Mouse (Mus musculus) MEL (cell line): ENCODE measurements around the gene Lnpk. TPM values are rescaled to one million over a fixed set of nuclear protein-coding genes. Genes with fewer than 3 reads are reported as not detected.

ENCODE experiments used
- DNase-seq: peaks from one replicate; pipeline ENCODE4 v3.0.0; 2011; ENCODE audit warnings: low read depth, low spot score
- H3K27ac ChIP-seq: 2 replicates; pipeline ENCODE4 v1.5.1; 2012; ENCODE audit warnings: low read depth, mild to moderate bottlenecking, control low read depth, low read length, moderate library complexity; ENCODE audit not compliant: control insufficient read depth
- H3K27me3 ChIP-seq, 2 experiments: fragments of 150-350 bp in 1 of 2; sonication (generic) in 1 of 2; 2 replicates each; pipeline ENCODE4 v1.6.1; 2012; ENCODE audit warnings: low read length in 2 of 2, mild to moderate bottlenecking in 2 of 2, improper control_type of control experiment in 1 of 2, moderate library complexity in 1 of 2; ENCODE audit not compliant: insufficient read depth in 2 of 2, control insufficient read depth in 1 of 2
- H3K36me3 ChIP-seq, 2 experiments: 2 replicates each; pipeline ENCODE4 v1.6.1; 2012 to 2014; ENCODE audit warnings: low read length in 2 of 2, improper control_type of control experiment in 1 of 2, inconsistent platforms in 1 of 2, mild to moderate bottlenecking in 1 of 2; ENCODE audit not compliant: insufficient read depth in 2 of 2, control insufficient read depth in 1 of 2
- H3K4me1 ChIP-seq, 2 experiments: fragments of 150-350 bp in 1 of 2; sonication (generic) in 1 of 2; 2 replicates each; pipeline ENCODE4 v1.6.1; 2012; ENCODE audit warnings: low read length in 2 of 2, improper control_type of control experiment in 1 of 2, mild to moderate bottlenecking in 1 of 2; ENCODE audit not compliant: insufficient read depth in 2 of 2, control insufficient read depth in 1 of 2
- H3K4me3 ChIP-seq, 2 experiments: fragments of 150-350 bp in 1 of 2; sonication (generic) in 1 of 2; 2 replicates each; pipeline ENCODE4 v1.5.1; 2012; ENCODE audit warnings: low read depth in 2 of 2, low read length in 2 of 2, mild to moderate bottlenecking in 2 of 2, moderate library complexity in 2 of 2, control low read depth in 1 of 2, improper control_type of control experiment in 1 of 2; ENCODE audit not compliant: control insufficient read depth in 1 of 2, insufficient read depth in 1 of 2
- H3K79me2 ChIP-seq: 2 replicates; pipeline ENCODE4 v1.6.1; 2012; ENCODE audit warnings: mild to moderate bottlenecking, low read length, moderate library complexity; ENCODE audit not compliant: control insufficient read depth, poor library complexity, insufficient read depth
- H3K9ac ChIP-seq: 2 replicates; pipeline ENCODE4 v1.6.1; 2012; ENCODE audit warnings: low read depth, mild to moderate bottlenecking, control low read depth, low read length, moderate library complexity; ENCODE audit not compliant: control insufficient read depth, poor library complexity, severe bottlenecking
- H3K9me3 ChIP-seq: fragments of 150-350 bp; sonication (generic); replicated peaks from 2 replicates; pipeline ENCODE4 v1.6.1; 2012; ENCODE audit warnings: mild to moderate bottlenecking, low read length, improper control_type of control experiment, moderate library complexity; ENCODE audit not compliant: insufficient read depth
- BHLHE40 ChIP-seq: IDR thresholded peaks from 2 replicates; pipeline ENCODE4 v1.6.1; 2012; ENCODE audit warnings: low read depth, mild to moderate bottlenecking, inconsistent platforms, low read length, improper control_type of control experiment, borderline replicate concordance
- CHD1 ChIP-seq: IDR thresholded peaks from 2 replicates; pipeline ENCODE4 v1.6.1; 2012; ENCODE audit warnings: low read depth, mild to moderate bottlenecking, inconsistent platforms, low read length, improper control_type of control experiment
- CHD2 ChIP-seq: IDR thresholded peaks from 2 replicates; pipeline ENCODE4 v1.6.1; 2011; ENCODE audit warnings: low read length, improper control_type of control experiment
- ELF1 ChIP-seq: IDR thresholded peaks from 2 replicates; pipeline ENCODE4 v1.6.1; 2014; ENCODE audit warnings: low read depth, mild to moderate bottlenecking, inconsistent platforms, low read length, improper control_type of control experiment, moderate library complexity
- ETS1 ChIP-seq: IDR thresholded peaks from 2 replicates; pipeline ENCODE4 v1.6.1; 2012; ENCODE audit warnings: low read depth, mild to moderate bottlenecking, inconsistent platforms, low read length, improper control_type of control experiment, moderate library complexity
- MAFK ChIP-seq: IDR thresholded peaks from 2 replicates; pipeline ENCODE4 v1.6.1; 2011; ENCODE audit warnings: low read depth, mild to moderate bottlenecking, low read length, improper control_type of control experiment, borderline replicate concordance
- MAX ChIP-seq: IDR thresholded peaks from 2 replicates; pipeline ENCODE4 v1.6.1; 2011; ENCODE audit warnings: low read length, improper control_type of control experiment
- MAZ ChIP-seq: IDR thresholded peaks from 2 replicates; pipeline ENCODE4 v1.6.1; 2012; ENCODE audit warnings: low read depth, mild to moderate bottlenecking, inconsistent platforms, low read length, improper control_type of control experiment
- MXI1 ChIP-seq: IDR thresholded peaks from 2 replicates; pipeline ENCODE4 v1.6.1; 2011; ENCODE audit warnings: mild to moderate bottlenecking, low read depth, low read length, improper control_type of control experiment
- MYB ChIP-seq: IDR thresholded peaks from 2 replicates; pipeline ENCODE4 v1.6.1; 2011; ENCODE audit warnings: mild to moderate bottlenecking, low read depth, low read length, improper control_type of control experiment
- MYC ChIP-seq: IDR thresholded peaks from 2 replicates; pipeline ENCODE4 v1.6.1; 2011; ENCODE audit warnings: low read depth, mild to moderate bottlenecking, low read length, improper control_type of control experiment, moderate library complexity
- NRF1 ChIP-seq: IDR thresholded peaks from 2 replicates; pipeline ENCODE4 v1.6.1; 2014; ENCODE audit warnings: low read depth, mild to moderate bottlenecking, inconsistent platforms, low read length, improper control_type of control experiment, moderate library complexity; ENCODE audit not compliant: poor library complexity, insufficient read depth, severe bottlenecking
- RAD21 ChIP-seq: IDR thresholded peaks from 2 replicates; pipeline ENCODE4 v1.6.1; 2011; ENCODE audit warnings: mild to moderate bottlenecking, low read depth, low read length, improper control_type of control experiment
- RCOR1 ChIP-seq: IDR thresholded peaks from 2 replicates; pipeline ENCODE4 v1.6.1; 2012; ENCODE audit warnings: low read depth, mild to moderate bottlenecking, inconsistent platforms, low read length, improper control_type of control experiment
- SMC3 ChIP-seq: IDR thresholded peaks from 2 replicates; pipeline ENCODE4 v1.6.1; 2011; ENCODE audit warnings: low read depth, low read length, improper control_type of control experiment
- TCF12 ChIP-seq: IDR thresholded peaks from 2 replicates; pipeline ENCODE4 v1.6.1; 2014; ENCODE audit warnings: low read depth, mild to moderate bottlenecking, inconsistent platforms, low read length, improper control_type of control experiment, moderate library complexity
- UBTF ChIP-seq: IDR thresholded peaks from 2 replicates; pipeline ENCODE4 v1.6.1; 2012; ENCODE audit warnings: low read depth, mild to moderate bottlenecking, inconsistent platforms, low read length, improper control_type of control experiment, moderate library complexity, borderline replicate concordance; ENCODE audit not compliant: insufficient read depth
- USF1 ChIP-seq: IDR thresholded peaks from 2 replicates; pipeline ENCODE4 v1.6.1; 2014; ENCODE audit warnings: low read depth, mild to moderate bottlenecking, inconsistent platforms, low read length, improper control_type of control experiment, moderate library complexity
- ZNF384 ChIP-seq: IDR thresholded peaks from 2 replicates; pipeline ENCODE4 v1.6.1; 2012; ENCODE audit warnings: low read depth, mild to moderate bottlenecking, inconsistent platforms, low read length, improper control_type of control experiment
- polyA plus RNA-seq, 2 experiments: library from polyadenylated mRNA; stranded (reverse) in 1 of 2; unstranded in 1 of 2; fragments of >175 nt in 1 of 2; fragments of >200 nt in 1 of 2; gene quantifications; 2 replicates each; pipeline versions ENCODE4 v1.2.1 to v1.2.4; 2012; ENCODE audit warnings: low replicate concordance in 2 of 2, low read depth in 1 of 2; ENCODE audit not compliant: insufficient read length in 2 of 2, insufficient read depth in 1 of 2, missing spikeins in 1 of 2
- total RNA-seq: library from RNA; depleted of rRNA; stranded (reverse); fragments of 300-350 nt; gene quantifications from 2 replicates; pipeline ENCODE4 v1.2.3, GENCODE M21; 2012

Lnpk gene
- total and polyA plus RNA-seq, 3 experiments: 35.5 to 36.1 TPM; not detected in 1

- H3K79me2 ChIP-seq: no peaks in the 10 kb centered on the region
Measured at GRCm38 (mm10) chr2:74491426-74491825, 87.8 kb downstream of the Lnpk start.

GRCm38 (mm10) chr2:74490186-74490585 is 89.0 kb downstream of the Lnpk start:
- TF ChIP-seq ETS1 (no peak), MXI1 (no peak), MAX (no peak), MAFK (no peak), TCF12 (no peak), MYC (no peak)
- Histone ChIP-seq H3K9me3 (no peaks in the 10 kb centered on the region), H3K27me3 (no peaks in the 10 kb centered on the region; a peak in 3 of 4 replicates), H3K4me1 (no peaks in the 10 kb centered on the region), H3K79me2 (no peaks in the 10 kb centered on the region), H3K27ac (no peak overlapping the region), H3K9ac (no peak overlapping the region), H3K4me3 (no peak overlapping the region), H3K36me3 (no peaks in the 10 kb centered on the region)
- DNase-seq: no peak

More at GRCm38 (mm10) chr2:74491426-74491825, 87.8 kb downstream of the Lnpk start:
- Histone ChIP-seq H3K9me3 (no peaks in the 10 kb centered on the region), H3K9ac (no peak overlapping the region), H3K4me3 (no peak overlapping the region), H3K27ac (no peak overlapping the region), H3K4me1 (no peaks in the 10 kb centered on the region), H3K27me3 (no peaks in the 10 kb centered on the region; a peak in 3 of 4 replicates), H3K36me3 (no peaks in the 10 kb centered on the region)
- DNase-seq: no peak
- no peak for TF ChIP-seq RCOR1
- no peak for TF ChIP-seq CHD1
- no peak for TF ChIP-seq UBTF
- no peak for TF ChIP-seq MAFK
- no peak for TF ChIP-seq BHLHE40
- TF ChIP-seq NRF1: no peak

GRCm38 (mm10) chr2:74488443-74488842 is 90.8 kb downstream of the Lnpk start:
- Histone ChIP-seq H3K27ac (no peak overlapping the region), H3K4me1 (no peaks in the 10 kb centered on the region), H3K36me3 (no peaks in the 10 kb centered on the region), H3K9me3 (no peaks in the 10 kb centered on the region), H3K27me3 (no peaks in the 10 kb centered on the region; a peak in 2 of 4 replicates), H3K79me2 (no peaks in the 10 kb centered on the region), H3K9ac (no peak overlapping the region), H3K4me3 (no peak overlapping the region)
- no peak for DNase-seq
- TF ChIP-seq USF1: no peak
- no peak for TF ChIP-seq ZNF384
- no peak for TF ChIP-seq RAD21
- TF ChIP-seq CHD2: no peak
- TF ChIP-seq MYB: no peak
- no peak for TF ChIP-seq SMC3
- TF ChIP-seq MAX: no peak
- no peak for TF ChIP-seq BHLHE40
- no peak for TF ChIP-seq ELF1
- no peak for TF ChIP-seq RCOR1
- no peak for TF ChIP-seq MAZ
- no peak for TF ChIP-seq MAFK
- no peak for TF ChIP-seq UBTF
